ENCODE assay signal across 8 mouse cellular contexts in genomic region chr12:75669258-75670106, GRCm38 (mm10). TPM values are rescaled to one million over a fixed set of nuclear protein-coding genes. Genes with fewer than 3 reads are reported as not detected.
A peak's percentile ranks its signal among the peaks of the same experiment; 100 is the strongest.
DNase-seq lines count a peak whose midpoint lies in the region; ATAC-seq lines count a peak whose summit lies in the region.

TSS of gene Wdr89 (minus strand) at chr12:75669537.

- H3K4me2 ChIP-seq in lung, embryonic 16.5 days (ENCODE audit: low read depth, low read length) = peak within 1 kb of the TSS; percentile 87

- H3K9ac ChIP-seq in lung, embryonic 16.5 days (ENCODE audit: low read length) = peak within 1 kb of the TSS; percentile 88

- peak; percentile 100 for DNase-seq in MEL-GATA-1-ER (ENCODE audit: extremely low read depth, low read depth)
- DNase-seq in cerebellum, adult 8-10 months = peak; percentile 98
- peak; percentile 100 for DNase-seq in forelimb bud, embryonic 11.5 days (ENCODE audit: low read depth, low spot score)
- peak; percentile 99 for DNase-seq in layer of hippocampus, adult 9-10 months (ENCODE audit: low spot score)
- DNase-seq in ovary, postnatal 10 days (ENCODE audit: low spot score) = peak; percentile 91
- peak; percentile 99 for DNase-seq in thymus, postnatal 10 days (ENCODE audit: low spot score in 2 of 2)

- no peaks in the 10 kb centered on the region for H3K9me3 ChIP-seq in lung, embryonic 16.5 days (ENCODE audit: control insufficient read depth, low read length)

- ATAC-seq in hematopoietic stem cell, adult 5-6 weeks (replicated peaks in 1 of 2; ENCODE audit: insufficient read depth in 1 of 2, low FRiP score in 2 of 2, low TSS enrichment in 1 of 2, low read depth in 1 of 2, poor library complexity in 2 of 2, severe bottlenecking in 2 of 2) = peak; percentile 94 to 95
- peak; percentile 99 for ATAC-seq in lung, embryonic 16.5 days (ENCODE audit: low read depth)

- H3K4me3 ChIP-seq in lung, embryonic 16.5 days (ENCODE audit: low read length) = peak within 1 kb of the TSS; percentile 71

- H3K27ac ChIP-seq in lung, embryonic 16.5 days (ENCODE audit: low read length) = peak within 1 kb of the TSS; percentile 90

- no peaks in the 10 kb centered on the region for H3K27me3 ChIP-seq in lung, embryonic 16.5 days (ENCODE audit: control insufficient read depth, insufficient read depth, low read depth, low read length)

- H3K36me3 ChIP-seq in lung, embryonic 16.5 days (ENCODE audit: control insufficient read depth, insufficient read depth, low read length) = no peaks in the 10 kb centered on the region

- under 1% methylated on average over 55 of the region's 55 CpGs for WGBS in lung, embryonic 16.5 days

- H3K4me1 ChIP-seq in lung, embryonic 16.5 days (replicated peaks; ENCODE audit: control insufficient read depth, insufficient read depth, low read length) = peaks cover 11% of the 10 kb centered on the region; the same call in 1 of the 2 replicates

RNA-seq across cellular contexts. Expression of gene Wdr89, which starts in this region (rescaled TPM):
- 14.1 and 35.0 TPM in 2 replicates for total RNA-seq in hematopoietic stem cell, adult 5-6 weeks (2017)
- 9.5 and 9.7 TPM in 2 replicates for polyA plus RNA-seq in lung, embryonic 16.5 days (2015; fragmentation: Nextera tagmentation; extraction: Ambion mirVana)

Comparison
In these comparisons a context has a peak if more than half of its experiments do, and no peak if none do; other contexts are left out.
1. Peak in every context shown above with its lines: DNase-seq, ATAC-seq, H3K4me3 ChIP-seq and H3K27ac ChIP-seq.